Mouse (Mus musculus) myocyte (in vitro differentiated cells): ENCODE results near the gene Mta3. TPM values are rescaled to one million over a fixed set of nuclear protein-coding genes. Genes with fewer than 3 reads are reported as not detected.

Experiments
- H3K27me3 ChIP-seq: one replicate; pipeline ENCODE4 v1.6.1; 2011; ENCODE audit not compliant: control insufficient read depth, insufficient read depth, insufficient read length
- H3K36me3 ChIP-seq: one replicate; pipeline ENCODE4 v1.6.1; 2011; ENCODE audit not compliant: control insufficient read depth, insufficient read depth
- H3K4me2 ChIP-seq: one replicate; pipeline ENCODE4 v1.6.1; 2011; ENCODE audit warnings: low read depth, control low read depth
- H3K4me3 ChIP-seq: one replicate; pipeline ENCODE4 v1.5.1; 2011; ENCODE audit warnings: mild to moderate bottlenecking, control low read depth, moderate library complexity
- H3K79me2 ChIP-seq: one replicate; pipeline ENCODE4 v1.6.1; 2011; ENCODE audit not compliant: control insufficient read depth, insufficient read depth
- H3ac ChIP-seq: one replicate; pipeline ENCODE4 v1.6.1; 2011; ENCODE audit not compliant: control insufficient read depth, insufficient read length
- CEBPB ChIP-seq: IDR thresholded peaks from 2 replicates; pipeline ENCODE4 v1.6.1; 2011; ENCODE audit warnings: mild to moderate bottlenecking, moderate library complexity; ENCODE audit not compliant: poor library complexity, insufficient read depth, severe bottlenecking
- E2F4 ChIP-seq: IDR thresholded peaks from one replicate; pipeline ENCODE4 v1.6.1; 2011; ENCODE audit warnings: mild to moderate bottlenecking, control low read depth, moderate library complexity; ENCODE audit not compliant: insufficient read depth
- MAX ChIP-seq: IDR thresholded peaks from one replicate; pipeline ENCODE4 v1.6.1; 2011; ENCODE audit warnings: low read depth, mild to moderate bottlenecking, control low read depth
- MYOD1 ChIP-seq, 3 experiments: IDR thresholded peaks; one replicate each; pipeline ENCODE4 v1.6.1; 2011; ENCODE audit warnings: control low read depth in 2 of 3, low read depth in 2 of 3, mild to moderate bottlenecking in 2 of 3, moderate library complexity in 1 of 3; ENCODE audit not compliant: insufficient read length in 2 of 3, control insufficient read depth in 1 of 3
- MYOG ChIP-seq, 3 experiments: IDR thresholded peaks; one replicate each; pipeline ENCODE4 v1.6.1; 2011; ENCODE audit warnings: control low read depth in 2 of 3, low read depth in 2 of 3, mild to moderate bottlenecking in 2 of 3; ENCODE audit not compliant: insufficient read length in 2 of 3, control insufficient read depth in 1 of 3, insufficient read depth in 1 of 3
- POLR2A ChIP-seq: IDR thresholded peaks from one replicate; pipeline ENCODE4 v1.6.1; 2011; ENCODE audit warnings: low read depth, mild to moderate bottlenecking, control low read depth, moderate library complexity; ENCODE audit not compliant: insufficient read length
- POLR2AphosphoS2 ChIP-seq: IDR thresholded peaks from one replicate; pipeline ENCODE4 v1.6.1; 2011; ENCODE audit warnings: low read depth, control low read depth; ENCODE audit not compliant: insufficient read length
- REST ChIP-seq: IDR thresholded peaks from one replicate; pipeline ENCODE4 v1.6.1; 2011; ENCODE audit warnings: mild to moderate bottlenecking, control low read depth, moderate library complexity; ENCODE audit not compliant: insufficient read depth, insufficient read length
- SRF ChIP-seq: IDR thresholded peaks from one replicate; pipeline ENCODE4 v1.6.1; 2011; ENCODE audit warnings: low read depth; ENCODE audit not compliant: control insufficient read depth, insufficient read length
- TCF12 ChIP-seq: IDR thresholded peaks from one replicate; pipeline ENCODE4 v1.6.1; 2011; ENCODE audit warnings: mild to moderate bottlenecking, control low read depth; ENCODE audit not compliant: poor library complexity, insufficient read depth, severe bottlenecking
- TCF3 ChIP-seq: IDR thresholded peaks from one replicate; pipeline ENCODE4 v1.6.1; 2011; ENCODE audit warnings: low read depth, control low read depth; ENCODE audit not compliant: insufficient read length
- USF1 ChIP-seq: IDR thresholded peaks from one replicate; pipeline ENCODE4 v1.6.1; 2011; ENCODE audit warnings: low read depth, mild to moderate bottlenecking, control low read depth, moderate library complexity
- polyA plus RNA-seq: library from polyadenylated mRNA; unstranded; fragments of >200 nt; fragmentation: generic; extraction: Trizol; gene quantifications from one replicate; pipeline ENCODE4 v1.2.1, GENCODE M21; 2012; ENCODE audit warnings: missing spikeins

The Mta3 gene
- polyA plus RNA-seq, 1 experiment = 30.6 TPM

- Histone ChIP-seq H3K79me2 (no peaks in the 10 kb centered on the region), H3ac (no peak overlapping the region)
Measured at GRCm38 (mm10) chr17:83727707-83728106, 21.7 kb downstream of the Mta3 start.

GRCm38 (mm10) chr17:83729029-83729428 lies 23.1 kb downstream of the Mta3 start:
- TF ChIP-seq MYOD1 (IDR thresholded peaks at IDR 0.05; ENCODE audit: control insufficient read depth in 1 of 3, insufficient read length in 2 of 3, low read depth in 2 of 3) (no peak), SRF (no peak), REST (no peak), MAX (no peak), MYOG (IDR thresholded peaks at IDR 0.05; ENCODE audit: control insufficient read depth in 1 of 3, insufficient read depth in 1 of 3, insufficient read length in 2 of 3, low read depth in 2 of 3) (no peak), CEBPB (no peak), TCF3 (no peak), POLR2A (no peak)
- no peak overlapping the region for H3ac ChIP-seq
- H3K79me2 ChIP-seq = no peaks in the 10 kb centered on the region
- no peaks in the 10 kb centered on the region for H3K36me3 ChIP-seq
- H3K4me2 ChIP-seq = no peak overlapping the region
- H3K27me3 ChIP-seq = no peaks in the 10 kb centered on the region
- H3K4me3 ChIP-seq = no peak overlapping the region

More at GRCm38 (mm10) chr17:83727707-83728106, 21.7 kb downstream of the Mta3 start:
- Histone ChIP-seq H3K4me2 (no peak overlapping the region), H3K36me3 (no peaks in the 10 kb centered on the region), H3K4me3 (no peak overlapping the region), H3K27me3 (no peaks in the 10 kb centered on the region)
- no peak for TF ChIP-seq E2F4
- TF ChIP-seq POLR2A = no peak
- TF ChIP-seq TCF12 = no peak
- no peak for TF ChIP-seq REST
- TF ChIP-seq TCF3 = no peak
- no peak for TF ChIP-seq MYOD1 (IDR thresholded peaks at IDR 0.05; ENCODE audit: control insufficient read depth in 1 of 3, insufficient read length in 2 of 3, low read depth in 2 of 3)
- no peak for TF ChIP-seq SRF
- TF ChIP-seq CEBPB = no peak
- TF ChIP-seq MYOG (IDR thresholded peaks at IDR 0.05; ENCODE audit: control insufficient read depth in 1 of 3, insufficient read depth in 1 of 3, insufficient read length in 2 of 3, low read depth in 2 of 3) = no peak
- no peak for TF ChIP-seq USF1
- no peak for TF ChIP-seq POLR2AphosphoS2

DNA sequence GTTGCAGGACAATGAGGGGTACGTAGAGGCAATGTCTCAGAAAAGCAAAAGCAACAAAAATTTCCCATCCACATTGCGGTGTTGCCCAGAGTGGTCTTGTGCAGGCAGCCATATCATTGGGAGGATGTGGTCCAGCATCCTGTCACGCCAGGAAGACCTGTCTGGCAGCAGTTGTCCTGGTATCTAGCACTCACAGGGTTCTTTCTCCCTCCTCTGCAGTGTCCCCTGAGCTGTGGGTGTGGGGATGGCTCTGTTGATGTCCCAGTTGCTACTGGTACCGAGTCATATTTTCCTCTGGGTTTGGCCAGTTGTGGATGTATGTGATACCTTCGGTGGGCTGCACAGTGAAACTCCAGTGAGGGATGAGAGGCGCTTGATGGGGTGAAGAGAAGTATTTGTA lies 24.2 kb downstream of the Mta3 start:
- TF ChIP-seq TCF3 = no peak
- no peak for TF ChIP-seq REST
- TF ChIP-seq SRF = no peak
- no peak for TF ChIP-seq MYOD1 (IDR thresholded peaks at IDR 0.05; ENCODE audit: control insufficient read depth in 1 of 3, insufficient read length in 2 of 3, low read depth in 2 of 3)
- TF ChIP-seq POLR2AphosphoS2 = no peak
- no peak for TF ChIP-seq CEBPB
- TF ChIP-seq E2F4 = no peak
- no peak for TF ChIP-seq POLR2A
- TF ChIP-seq MAX = no peak
- TF ChIP-seq USF1 = no peak
- no peak for TF ChIP-seq TCF12
- no peak for TF ChIP-seq MYOG (IDR thresholded peaks at IDR 0.05; ENCODE audit: control insufficient read depth in 1 of 3, insufficient read depth in 1 of 3, insufficient read length in 2 of 3, low read depth in 2 of 3)
- Histone ChIP-seq H3K4me2 (no peak overlapping the region), H3K4me3 (no peak overlapping the region), H3K36me3 (no peaks in the 10 kb centered on the region), H3ac (no peak overlapping the region), H3K27me3 (no peaks in the 10 kb centered on the region), H3K79me2 (no peaks in the 10 kb centered on the region)

DNA sequence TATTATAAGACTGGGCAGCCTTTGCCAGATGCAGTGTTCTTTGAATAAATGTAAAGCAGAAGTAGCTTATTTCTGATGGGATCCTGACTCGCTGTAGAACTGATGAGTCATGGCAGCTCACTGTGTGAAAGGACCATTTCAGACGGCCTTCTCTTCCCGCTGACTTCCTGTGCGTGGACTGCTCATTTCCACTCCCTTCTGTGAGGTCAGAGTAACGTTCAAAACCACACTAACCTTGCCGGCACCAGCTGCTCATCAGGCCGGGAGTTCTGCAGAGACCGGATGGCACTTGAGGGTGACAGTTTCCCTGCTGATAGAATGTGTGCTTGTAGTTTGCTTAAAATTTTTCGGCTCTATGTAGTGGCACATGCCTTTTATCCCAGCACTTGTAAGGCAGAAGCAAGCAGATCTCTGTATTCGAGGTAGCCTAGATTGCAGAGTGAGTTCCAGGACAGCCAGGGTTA lies 26.2 kb downstream of the Mta3 start:
- H3K79me2 ChIP-seq = no peaks in the 10 kb centered on the region
- H3K4me3 ChIP-seq = no peak overlapping the region
- H3K27me3 ChIP-seq = no peaks in the 10 kb centered on the region
- TF ChIP-seq MYOD1 (IDR thresholded peaks at IDR 0.05; ENCODE audit: control insufficient read depth in 1 of 3, insufficient read length in 2 of 3, low read depth in 2 of 3) = peak in 2 of 3 experiments; percentile 45 to 64
- no peak for TF ChIP-seq SRF
- peak in 1 of 3 experiments; percentile 34 for TF ChIP-seq MYOG (IDR thresholded peaks at IDR 0.05; ENCODE audit: control insufficient read depth in 1 of 3, insufficient read depth in 1 of 3, insufficient read length in 2 of 3, low read depth in 2 of 3)
- no peak for TF ChIP-seq E2F4
- no peaks in the 10 kb centered on the region for H3K36me3 ChIP-seq
- H3ac ChIP-seq = no peak overlapping the region
- H3K4me2 ChIP-seq = peak overlapping the region; percentile 86

DNA sequence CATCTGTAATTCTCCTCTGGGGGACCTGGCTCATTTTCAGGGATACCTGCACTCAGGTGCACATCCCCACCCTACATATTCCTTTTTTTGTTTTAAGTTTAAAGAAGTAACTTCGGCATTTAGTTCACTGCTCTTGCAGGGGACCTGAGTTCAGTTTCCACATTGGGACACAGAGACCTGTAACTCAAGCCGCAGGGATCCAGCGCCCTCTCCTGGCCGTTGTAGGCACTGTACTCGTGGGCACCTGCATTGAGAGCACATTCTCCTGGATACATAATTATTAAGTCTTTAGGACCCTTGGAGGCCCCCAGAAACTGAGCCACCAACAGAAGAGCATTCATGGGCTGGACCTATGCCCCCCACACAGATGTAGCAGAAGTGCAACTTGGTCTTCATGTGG lies 26.8 kb downstream of the Mta3 start:
- Histone ChIP-seq H3K4me2 (peak overlapping the region; percentile 86), H3ac (no peak overlapping the region), H3K4me3 (no peak overlapping the region), H3K27me3 (no peaks in the 10 kb centered on the region), H3K36me3 (no peaks in the 10 kb centered on the region), H3K79me2 (no peaks in the 10 kb centered on the region)
- TF ChIP-seq TCF3 (no peak), POLR2AphosphoS2 (no peak), CEBPB (no peak), MYOD1 (IDR thresholded peaks at IDR 0.05; ENCODE audit: control insufficient read depth in 1 of 3, insufficient read length in 2 of 3, low read depth in 2 of 3) (no peak), E2F4 (no peak), REST (no peak), USF1 (no peak), POLR2A (no peak), TCF12 (no peak), SRF (no peak), MAX (no peak), MYOG (IDR thresholded peaks at IDR 0.05; ENCODE audit: control insufficient read depth in 1 of 3, insufficient read depth in 1 of 3, insufficient read length in 2 of 3, low read depth in 2 of 3) (no peak)
